Mouse (Mus musculus): ENCODE results near the gene Tfcp2.

Gene Tfcp2

DNA sequence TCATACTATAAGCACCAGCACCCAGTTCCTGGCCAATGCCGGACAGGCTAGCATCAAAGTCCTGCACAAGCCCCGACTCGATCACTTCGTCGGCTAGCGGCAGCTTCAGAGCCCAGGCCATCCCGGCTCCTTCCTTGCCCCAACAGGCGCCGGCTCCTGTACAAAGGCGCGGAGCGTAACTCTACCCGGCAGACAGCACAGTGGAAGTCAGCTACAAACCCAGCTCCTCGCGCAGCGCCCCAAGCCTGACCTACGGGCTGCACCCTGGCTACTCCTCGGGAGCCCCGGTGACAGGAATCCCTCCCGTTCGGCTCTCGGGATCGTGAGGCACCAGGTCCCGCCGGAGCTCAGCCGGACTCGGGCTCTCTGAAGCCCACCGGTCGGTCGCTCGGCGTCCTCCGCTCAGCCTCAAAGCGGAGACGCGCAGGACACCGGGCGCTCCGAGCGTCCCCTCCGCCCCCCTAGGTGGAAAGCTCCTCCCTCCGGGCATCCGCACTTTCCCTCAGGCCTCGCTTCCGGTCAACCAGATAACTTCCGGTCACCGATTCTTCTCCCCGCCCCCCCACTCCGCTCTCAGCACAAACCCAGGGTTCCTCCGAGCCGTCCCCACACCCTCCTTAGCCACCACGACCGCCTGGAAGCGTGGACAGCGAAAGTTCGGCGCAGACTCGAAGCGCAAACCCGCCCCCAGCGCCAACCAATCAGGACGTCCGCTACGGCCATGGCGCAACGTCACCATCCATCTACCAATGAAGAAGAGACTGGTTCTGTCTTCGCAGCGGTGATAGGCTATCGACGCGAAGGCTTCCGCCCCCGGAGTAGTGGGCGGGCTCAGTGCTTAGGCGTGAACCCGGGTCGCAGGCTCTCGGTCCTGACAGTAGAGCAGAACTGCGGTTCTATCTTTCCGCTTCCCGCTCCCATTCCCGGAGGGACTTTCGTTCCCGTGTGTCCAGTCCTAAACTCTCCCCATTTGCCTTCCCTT is at the start of gene Tfcp2:
Tfcp2 (minus strand) TSS at position 683 of the 982 bp plus-strand sequence.
- peak; percentile 99 for DNase-seq

GRCm38 (mm10) chr15:100600696-100601272 is 49.0 kb upstream of the Tfcp2 start:
- DNase-seq = no peak

- DNase-seq = peak; percentile 87
Measured at GRCm38 (mm10) chr15:100600047-100600695, 48.4 kb upstream of the Tfcp2 start.

- peak; percentile 83 for DNase-seq
Measured at GRCm38 (mm10) chr15:100599276-100600046, 47.7 kb upstream of the Tfcp2 start, which contains the start of gene Pou6f1. Gene Pou6f1, minus strand, starts transcription at chr15:100599984.

DNA sequence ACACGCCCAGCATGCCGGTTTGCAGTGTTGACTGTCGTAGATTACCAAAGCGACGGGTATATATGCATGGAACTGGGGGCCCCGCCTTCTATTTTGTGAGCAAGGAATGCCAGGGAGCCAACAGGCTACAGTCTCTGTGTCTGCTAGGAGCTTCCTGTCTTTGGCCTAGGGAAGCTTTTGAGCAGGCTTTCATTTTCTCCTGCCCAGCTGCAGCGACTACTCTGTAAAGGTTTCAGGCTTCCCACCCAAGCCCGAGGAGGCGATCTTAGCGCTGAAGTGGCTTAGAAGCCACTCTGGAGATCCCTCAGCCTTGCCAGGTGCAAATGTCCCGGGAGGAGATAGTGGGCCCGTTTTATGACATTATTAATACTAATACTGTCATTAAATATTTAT is 47.1 kb upstream of the Tfcp2 start:
- peak; percentile 73 for DNase-seq

- DNase-seq = no peak
Measured at GRCm38 (mm10) chr15:100598287-100598882, 46.6 kb upstream of the Tfcp2 start.

GRCm38 (mm10) chr15:100592817-100593216 is 41.0 kb upstream of the Tfcp2 start:
- no peak for DNase-seq

DNA sequence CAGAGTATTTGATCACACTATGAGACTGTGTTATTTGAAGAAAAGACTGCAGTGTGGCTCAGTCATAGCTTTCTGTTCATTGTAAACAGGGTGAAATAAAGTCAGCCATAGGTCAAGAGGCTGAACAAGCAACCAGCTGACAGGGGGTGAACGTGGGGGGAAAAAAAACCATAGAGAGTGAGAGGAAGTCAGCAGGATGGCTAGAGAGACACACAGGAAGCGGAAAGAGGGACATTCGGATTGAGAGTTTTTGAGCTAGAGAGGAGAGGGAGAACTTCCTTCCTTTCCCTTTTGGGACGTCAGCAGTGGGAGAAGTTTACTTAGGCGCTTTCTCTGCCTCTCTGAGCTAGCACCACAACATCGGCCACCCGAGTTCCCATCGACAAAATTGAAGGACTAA is 38.6 kb upstream of the Tfcp2 start:
- no peak for DNase-seq

- no peak for DNase-seq
Measured at GRCm38 (mm10) chr15:100588297-100588696, 36.5 kb upstream of the Tfcp2 start.

- DNase-seq = peak; percentile 76
Measured at GRCm38 (mm10) chr15:100587166-100587565, 35.4 kb upstream of the Tfcp2 start.

DNA sequence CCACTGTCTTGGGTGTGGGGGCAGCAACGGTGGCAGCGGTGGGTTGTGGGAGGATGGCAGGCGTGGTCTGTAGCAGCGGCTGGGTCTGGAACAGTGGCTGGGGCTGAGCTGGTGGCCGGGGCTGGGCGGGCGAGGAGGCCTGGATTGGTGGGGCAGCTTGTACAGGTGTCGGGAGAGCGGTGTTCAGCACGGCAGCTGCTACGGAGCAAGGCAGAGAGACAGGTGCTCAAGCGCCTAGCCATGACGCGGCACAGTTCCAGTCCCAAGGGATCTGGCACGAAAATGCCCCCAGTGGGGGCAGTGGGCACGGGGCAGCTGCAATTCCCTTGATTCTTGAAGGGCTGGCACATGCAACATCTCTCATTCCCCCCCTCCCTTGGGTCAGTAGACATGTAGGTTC is 34.1 kb upstream of the Tfcp2 start:
- DNase-seq = no peak

DNA sequence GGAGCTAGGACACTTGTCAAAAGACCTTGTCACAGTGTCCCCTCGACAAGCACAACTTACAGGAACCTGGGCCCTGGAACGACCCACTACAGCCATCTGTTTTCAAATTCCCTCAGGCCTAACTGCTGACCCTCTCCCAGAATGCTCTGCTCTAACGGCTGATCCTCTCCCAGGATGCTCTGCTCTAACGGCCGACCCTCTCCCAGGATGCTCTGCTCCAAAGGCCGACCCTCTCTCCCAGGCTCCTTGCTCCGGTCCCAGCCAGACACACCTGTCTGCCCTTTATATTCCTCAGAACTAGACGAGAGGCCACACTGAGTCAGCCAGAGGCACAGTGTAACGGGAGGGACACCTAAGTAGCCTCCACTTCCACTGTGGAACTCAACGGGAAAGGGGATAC is 28.3 kb upstream of the Tfcp2 start:
- DNase-seq = no peak

GRCm38 (mm10) chr15:100577972-100578371 is 26.2 kb upstream of the Tfcp2 start:
- no peak for DNase-seq

DNA sequence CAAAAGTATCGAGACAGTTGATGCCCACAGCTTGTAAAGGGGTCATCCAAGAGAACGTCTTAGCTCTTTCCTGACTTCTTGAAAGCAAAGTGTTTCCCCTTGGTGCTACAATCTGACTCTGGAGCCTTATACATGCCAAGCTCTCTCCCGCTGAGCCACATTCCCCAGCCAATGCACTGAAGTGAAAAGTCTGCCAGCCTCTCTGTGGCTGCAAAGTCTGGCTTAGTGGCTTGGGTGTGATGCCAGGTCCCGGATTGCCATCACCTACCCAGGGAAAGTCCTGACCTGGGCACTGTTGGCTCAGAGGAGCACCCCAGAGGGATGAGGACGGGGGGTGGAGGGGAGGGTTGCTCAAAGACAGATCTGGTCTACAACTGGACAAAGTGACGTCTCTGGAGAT is 25.0 kb upstream of the Tfcp2 start:
- no peak for DNase-seq

GRCm38 (mm10) chr15:100576392-100576791 is 24.6 kb upstream of the Tfcp2 start:
- DNase-seq = no peak

DNA sequence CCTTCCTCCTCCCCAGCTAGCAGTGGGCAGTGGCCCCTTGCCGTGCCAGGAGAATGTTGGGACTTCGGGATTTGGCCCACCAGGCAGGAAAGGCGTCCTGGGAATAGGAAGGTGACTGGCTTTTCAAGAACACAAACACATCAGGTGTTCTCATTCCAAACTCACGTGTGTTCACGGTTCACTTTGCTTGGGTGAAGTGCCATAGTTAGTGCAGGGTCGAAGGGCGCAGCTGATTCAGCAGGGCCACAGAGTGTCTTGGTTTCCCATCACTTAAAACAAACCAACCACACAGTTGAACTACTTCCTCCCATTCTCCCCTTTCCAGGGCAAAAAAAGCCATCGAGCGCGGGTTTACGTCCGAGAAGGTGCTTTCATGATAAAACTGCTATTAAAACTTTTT is 23.6 kb upstream of the Tfcp2 start:
- peak; percentile 69 for DNase-seq

- peak; percentile 36 for DNase-seq
Measured at GRCm38 (mm10) chr15:100574378-100574777, 22.6 kb upstream of the Tfcp2 start.

DNA sequence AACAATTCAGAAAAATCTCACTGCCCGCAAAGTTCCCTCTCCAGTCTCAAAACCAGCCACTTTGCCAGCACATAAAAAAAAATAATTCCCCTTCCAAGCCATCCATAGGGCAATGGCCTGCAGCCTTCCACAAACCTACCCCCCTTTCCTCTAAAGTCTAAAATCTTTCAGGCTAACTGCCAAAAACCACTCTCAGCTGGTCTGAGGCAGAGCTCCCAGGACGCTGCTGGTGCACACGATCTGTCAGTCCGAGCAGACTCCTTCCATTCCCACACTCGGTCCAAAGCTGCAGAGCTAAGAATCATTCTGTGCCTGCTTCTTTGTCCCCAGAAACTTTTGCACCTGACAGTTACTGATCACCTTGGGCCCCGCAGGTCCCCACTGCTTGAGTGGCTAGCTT is 22.1 kb upstream of the Tfcp2 start:
- DNase-seq = peak; percentile 75

- DNase-seq = no peak
Measured at GRCm38 (mm10) chr15:100569239-100569638, 17.4 kb upstream of the Tfcp2 start.

GRCm38 (mm10) chr15:100566531-100566930 is 14.7 kb upstream of the Tfcp2 start:
- DNase-seq = no peak

- DNase-seq = no peak
Measured at GRCm38 (mm10) chr15:100557705-100558433, 6.1 kb upstream of the Tfcp2 start.

- no peak for DNase-seq
Measured at GRCm38 (mm10) chr15:100556378-100556777, 4.6 kb upstream of the Tfcp2 start.
